Mouse (Mus musculus) lung, postnatal 36 days (tissue): ENCODE measurements around the gene Sdk2.

ENCODE experiments used
- DNase-seq: peaks from one replicate; pipeline ENCODE4 v3.0.0; 2022; ENCODE audit warnings: mixed read lengths

The Sdk2 gene

GRCm38 (mm10) chr11:113927826-113928225 is 139.0 kb downstream of the Sdk2 start:
- no peak for DNase-seq

GRCm38 (mm10) chr11:113927231-113927630 is 139.6 kb downstream of the Sdk2 start:
- DNase-seq = peak; percentile 22

GRCm38 (mm10) chr11:113923137-113923536 is 143.7 kb downstream of the Sdk2 start:
- DNase-seq = no peak

GRCm38 (mm10) chr11:113903131-113903860 is 163.6 kb downstream of the Sdk2 start:
- no peak for DNase-seq

GRCm38 (mm10) chr11:113901906-113902305 is 164.9 kb downstream of the Sdk2 start:
- DNase-seq = no peak

- no peak for DNase-seq
Observed at GRCm38 (mm10) chr11:113898671-113899070, 168.2 kb downstream of the Sdk2 start.

GRCm38 (mm10) chr11:113896006-113896405 is 170.8 kb downstream of the Sdk2 start:
- no peak for DNase-seq

GRCm38 (mm10) chr11:113892924-113893323 is 173.9 kb downstream of the Sdk2 start:
- no peak for DNase-seq

- DNase-seq = no peak
Observed at GRCm38 (mm10) chr11:113892067-113892466, 174.8 kb downstream of the Sdk2 start.

- no peak for DNase-seq
Observed at GRCm38 (mm10) chr11:113888156-113888750, 178.6 kb downstream of the Sdk2 start.

- peak; percentile 10 for DNase-seq
Observed at GRCm38 (mm10) chr11:113886299-113886698, 180.5 kb downstream of the Sdk2 start.

GRCm38 (mm10) chr11:113884962-113885361 is 181.9 kb downstream of the Sdk2 start:
- no peak for DNase-seq

- no peak for DNase-seq
Observed at GRCm38 (mm10) chr11:113883031-113883430, 183.8 kb downstream of the Sdk2 start.

GRCm38 (mm10) chr11:113881864-113882263 is 185.0 kb downstream of the Sdk2 start:
- DNase-seq = no peak

- DNase-seq = no peak
Observed at GRCm38 (mm10) chr11:113867066-113867465, 199.8 kb downstream of the Sdk2 start.

GRCm38 (mm10) chr11:113865627-113866026 is 201.2 kb downstream of the Sdk2 start:
- peak; percentile 87 for DNase-seq

- DNase-seq = no peak
Observed at GRCm38 (mm10) chr11:113863408-113863807, 203.4 kb downstream of the Sdk2 start.

- DNase-seq = no peak
Observed at GRCm38 (mm10) chr11:113855661-113856060, 211.2 kb downstream of the Sdk2 start.

- DNase-seq = no peak
Observed at GRCm38 (mm10) chr11:113851750-113852149, 215.1 kb downstream of the Sdk2 start.

GRCm38 (mm10) chr11:113849322-113849721 is 217.5 kb downstream of the Sdk2 start:
- no peak for DNase-seq

- DNase-seq = no peak
Observed at GRCm38 (mm10) chr11:113843920-113844319, 222.9 kb downstream of the Sdk2 start.

GRCm38 (mm10) chr11:113842879-113843278 is 224.0 kb downstream of the Sdk2 start:
- no peak for DNase-seq

- DNase-seq = no peak
Observed at GRCm38 (mm10) chr11:113831608-113832007, 235.2 kb downstream of the Sdk2 start.

- DNase-seq = no peak
Observed at GRCm38 (mm10) chr11:113828081-113828554, 238.7 kb downstream of the Sdk2 start.
